Mouse (Mus musculus) cerebellum, adult 18-20 months (tissue): ENCODE results near the gene Krtap10-10.
"Not testable (repeated sequence)": the region's sequence is repeated elsewhere in the genome, so short reads cannot be mapped to it uniquely, and the experiment has no call there.

Source experiments
- DNase-seq, 2 experiments: peaks; one replicate each; pipeline ENCODE4 v3.0.0; 2021

Gene Krtap10-10

GRCm38 (mm10) chr10:77835647-77836046, at the start of gene Krtap10-10:
Gene Krtap10-10, plus strand, starts transcription at chr10:77835947.
- DNase-seq: no peak

GRCm38 (mm10) chr10:77787876-77788275, 47.9 kb upstream of the Krtap10-10 start, which contains the start of gene Gm7137:
Gene Gm7137, minus strand, starts transcription at chr10:77788200.
- not testable (repeated sequence) for DNase-seq

DNA sequence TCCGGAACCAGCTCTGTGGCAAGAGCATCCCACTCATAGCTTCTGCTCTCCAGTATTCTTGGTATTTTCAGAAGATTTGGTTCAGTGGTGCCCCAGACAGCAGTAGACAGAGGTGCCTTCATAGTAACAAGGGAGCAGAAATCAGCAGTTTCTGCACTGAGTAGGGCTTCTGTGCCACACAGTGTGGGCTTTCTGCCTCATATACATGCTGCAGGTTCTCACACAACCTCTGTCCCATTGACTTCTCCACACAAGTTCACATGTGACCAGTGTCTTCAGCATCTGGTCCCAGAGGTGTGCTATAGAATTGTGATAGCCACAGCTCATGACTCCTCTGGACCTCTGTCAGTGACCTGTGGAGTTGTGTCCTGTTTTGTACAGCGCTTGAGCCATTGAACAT, 47.1 kb upstream of the Krtap10-10 start:
- no peak for DNase-seq

DNA sequence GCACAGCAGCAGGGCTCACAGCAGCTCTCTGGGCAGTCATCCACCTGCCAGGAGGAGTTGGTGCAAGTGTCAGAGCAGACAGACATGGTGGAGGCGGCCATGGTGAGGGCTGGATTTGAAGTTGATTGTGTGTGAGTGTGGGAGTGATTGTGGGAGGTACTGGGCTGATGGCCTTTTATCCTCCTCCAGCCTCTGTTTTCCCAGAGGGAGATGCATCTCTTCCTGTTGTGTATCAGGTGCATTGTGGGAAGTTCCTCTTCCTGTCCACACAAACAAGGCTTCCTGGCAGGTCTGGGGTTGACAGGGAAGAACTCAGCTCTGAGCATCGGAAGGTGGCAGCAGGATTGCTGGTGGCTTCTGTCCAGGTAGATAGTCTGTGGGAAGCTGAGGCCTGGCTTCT, 40.8 kb upstream of the Krtap10-10 start, which contains the start of gene Gm9639:
Gene Gm9639 (minus strand): TSS at position 101 of the 400 bp plus-strand sequence.
- no peak for DNase-seq

- no peak for DNase-seq
Observed at GRCm38 (mm10) chr10:77797677-77798076, 38.1 kb upstream of the Krtap10-10 start.

DNA sequence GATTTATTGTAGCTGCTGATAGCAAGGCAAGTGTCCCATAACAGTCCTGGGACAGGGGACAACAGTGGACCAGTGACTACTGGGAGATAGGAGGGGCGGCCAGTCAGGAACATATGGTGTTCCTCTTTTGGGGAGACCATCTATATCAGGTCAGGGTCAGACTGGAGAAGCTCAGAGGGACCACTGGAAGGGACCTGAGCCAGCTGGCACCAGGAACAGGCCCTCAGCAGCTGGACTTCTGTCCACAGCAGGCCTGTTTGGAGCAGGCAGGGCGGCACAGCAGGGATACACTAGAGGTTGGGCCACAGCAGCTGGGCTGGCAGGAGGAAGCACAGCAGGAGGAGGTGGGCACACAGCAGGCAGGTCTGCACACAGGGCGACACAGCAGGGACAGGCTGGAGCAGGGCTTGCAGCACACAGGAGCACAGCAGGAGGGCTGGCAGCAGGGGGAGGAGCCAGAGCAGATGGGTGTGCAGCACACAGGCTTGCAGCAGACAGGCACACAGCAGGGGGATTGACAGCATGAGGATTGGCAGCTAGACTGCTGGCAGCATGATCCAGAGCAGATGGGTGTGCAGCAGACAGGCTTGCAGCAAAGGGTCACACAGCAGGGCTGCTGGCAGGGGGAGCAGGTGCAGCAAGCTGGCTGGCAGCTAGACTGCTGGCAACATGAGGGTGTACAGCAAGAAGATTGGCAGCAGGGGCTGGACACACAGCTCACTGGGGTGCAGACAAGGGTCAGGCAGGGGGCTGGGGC, 37.4 kb upstream of the Krtap10-10 start:
- DNase-seq: peak in 1 of 2 experiments; percentile 10

DNA sequence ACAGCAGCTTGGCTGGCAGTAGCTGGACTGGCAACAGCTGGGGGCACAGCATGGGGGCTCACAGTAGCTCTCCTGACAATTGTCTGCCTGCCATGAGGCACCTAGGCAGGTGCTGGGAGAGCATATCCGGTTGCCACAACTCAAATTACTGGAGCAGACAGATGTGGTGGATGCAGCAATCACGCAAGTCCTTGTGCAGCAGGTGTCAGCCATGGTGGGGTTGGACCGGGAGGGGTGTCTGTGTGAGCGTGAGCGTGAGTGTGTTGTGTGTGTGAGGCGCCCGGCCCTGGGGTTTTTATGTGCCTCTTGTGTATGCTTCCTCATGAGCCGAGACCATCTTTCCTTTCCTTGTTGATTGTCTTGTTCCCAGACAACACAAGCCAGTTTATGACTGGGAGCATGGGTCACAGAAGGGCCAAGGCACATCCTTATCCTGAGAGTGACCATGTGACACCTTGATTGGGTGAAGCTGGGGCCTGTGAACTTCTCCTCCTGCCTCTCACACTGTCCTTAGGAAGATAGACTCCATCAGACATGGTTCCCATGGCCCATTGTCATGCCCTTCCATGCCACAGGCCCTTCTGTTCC, 36.7 kb upstream of the Krtap10-10 start, which contains the start of gene Gm19668:
Gene Gm19668 (minus strand): TSS at position 213 of the 588 bp plus-strand sequence.
- no peak for DNase-seq

DNA sequence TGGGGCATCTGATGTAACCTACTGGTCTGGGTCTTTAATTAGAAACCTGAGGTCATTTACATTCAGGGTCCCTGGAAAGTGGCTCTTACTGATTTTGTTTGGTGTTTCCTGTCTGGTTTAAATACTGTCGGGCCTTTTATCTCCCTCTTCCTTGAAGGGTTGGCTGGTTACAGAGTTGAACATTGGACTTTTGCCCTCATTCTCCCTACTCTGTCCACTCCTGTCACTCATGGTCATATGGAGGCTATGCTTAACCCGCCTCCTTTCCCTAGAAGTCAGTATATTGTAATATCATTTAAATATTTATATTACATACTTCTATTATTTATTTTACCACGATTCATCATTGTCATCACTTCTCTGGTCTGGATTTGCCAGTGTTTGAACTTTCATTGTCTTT, 31.7 kb upstream of the Krtap10-10 start:
- no peak for DNase-seq

- DNase-seq: no peak
Observed at GRCm38 (mm10) chr10:77811743-77812142, 24.0 kb upstream of the Krtap10-10 start, which contains the start of gene Gm9507. Gene Gm9507, minus strand, starts transcription at chr10:77811843.

DNA sequence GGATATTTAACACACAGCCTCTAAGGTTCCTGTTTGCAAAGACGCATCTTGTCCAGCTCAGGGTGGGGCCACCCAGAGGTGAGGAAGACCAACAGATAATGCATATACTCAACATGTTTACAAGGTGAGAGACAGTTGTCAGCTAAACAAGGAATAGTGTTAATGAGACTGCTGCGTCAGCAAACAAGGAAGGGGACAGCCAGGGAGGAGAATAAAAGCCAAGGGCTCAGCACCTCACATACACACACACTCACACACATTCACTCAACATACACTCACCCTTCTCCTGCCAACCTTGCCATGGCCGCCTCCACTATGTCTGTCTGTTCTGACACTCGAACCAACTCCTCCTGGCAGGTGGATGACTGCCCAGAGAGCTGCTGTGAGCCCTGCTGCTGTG, 21.4 kb upstream of the Krtap10-10 start, which contains the start of gene Gm2696:
Gene Gm2696 (plus strand): TSS at position 301 of the 400 bp plus-strand sequence.
- DNase-seq: no peak

- DNase-seq: no peak
Observed at GRCm38 (mm10) chr10:77815514-77815913, 20.2 kb upstream of the Krtap10-10 start.

GRCm38 (mm10) chr10:77818523-77818922, 17.2 kb upstream of the Krtap10-10 start:
- DNase-seq: no peak

- DNase-seq: no peak
Observed at GRCm38 (mm10) chr10:77819203-77819602, 16.5 kb upstream of the Krtap10-10 start.

GRCm38 (mm10) chr10:77826951-77827350, 8.8 kb upstream of the Krtap10-10 start, which contains the start of gene Krtap10-4:
Gene Krtap10-4, minus strand, starts transcription at chr10:77827095.
- no peak for DNase-seq

DNA sequence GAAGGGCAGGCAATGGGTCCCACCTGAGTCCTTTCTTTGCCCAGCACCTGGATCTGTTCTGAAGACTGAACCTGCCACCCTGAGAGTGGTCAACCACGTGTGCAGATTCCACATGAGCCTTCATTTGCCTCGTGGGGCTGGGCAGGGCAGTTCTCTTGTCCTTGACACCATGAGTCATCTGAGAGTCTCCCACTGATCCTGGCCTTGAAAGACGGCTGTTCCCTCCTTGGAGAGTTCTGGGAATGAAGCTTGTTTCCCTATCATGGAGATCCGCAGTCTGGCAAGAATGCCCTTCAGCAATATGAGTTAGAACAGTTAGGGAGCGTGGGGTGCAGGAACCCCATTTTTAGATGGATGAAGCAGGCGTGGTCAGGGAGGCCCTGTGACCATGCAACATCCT, 3.3 kb downstream of the Krtap10-10 start:
- DNase-seq: no peak

- no peak for DNase-seq
Observed at GRCm38 (mm10) chr10:77846503-77846902, 10.8 kb downstream of the Krtap10-10 start, which contains the start of gene Gm36176. Gene Gm36176, plus strand, starts transcription at chr10:77846803.

GRCm38 (mm10) chr10:77846961-77847360, 11.2 kb downstream of the Krtap10-10 start:
- peak; percentile 18 to 33 for DNase-seq

DNA sequence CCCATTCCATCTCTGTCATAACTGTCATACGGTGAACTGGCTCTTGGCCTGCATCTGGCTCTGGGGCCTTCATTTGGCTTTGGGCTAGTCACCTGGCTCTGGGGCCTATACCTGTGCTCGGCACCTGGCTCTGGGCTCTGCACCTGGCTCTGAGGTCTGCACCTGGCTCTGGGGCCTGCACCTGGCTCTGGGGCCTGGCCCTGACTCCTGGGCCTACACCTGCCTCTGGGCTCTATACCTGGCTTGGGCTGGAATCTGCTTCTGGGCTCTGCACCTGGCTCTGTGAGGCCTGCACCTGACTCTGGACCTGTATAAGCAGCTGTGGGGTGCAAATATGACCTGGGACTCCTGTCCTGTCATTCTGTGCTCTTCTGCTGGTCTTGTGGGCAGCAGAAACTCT, 11.8 kb downstream of the Krtap10-10 start:
- no peak for DNase-seq

GRCm38 (mm10) chr10:77852559-77852958, 16.8 kb downstream of the Krtap10-10 start, which contains the start of gene Gm10318:
Gene Gm10318, plus strand, starts transcription at chr10:77852859.
- no peak for DNase-seq

GRCm38 (mm10) chr10:77861675-77862074, 25.9 kb downstream of the Krtap10-10 start, which contains the start of gene Gm3285:
Gene Gm3285, plus strand, starts transcription at chr10:77861975.
- no peak for DNase-seq

DNA sequence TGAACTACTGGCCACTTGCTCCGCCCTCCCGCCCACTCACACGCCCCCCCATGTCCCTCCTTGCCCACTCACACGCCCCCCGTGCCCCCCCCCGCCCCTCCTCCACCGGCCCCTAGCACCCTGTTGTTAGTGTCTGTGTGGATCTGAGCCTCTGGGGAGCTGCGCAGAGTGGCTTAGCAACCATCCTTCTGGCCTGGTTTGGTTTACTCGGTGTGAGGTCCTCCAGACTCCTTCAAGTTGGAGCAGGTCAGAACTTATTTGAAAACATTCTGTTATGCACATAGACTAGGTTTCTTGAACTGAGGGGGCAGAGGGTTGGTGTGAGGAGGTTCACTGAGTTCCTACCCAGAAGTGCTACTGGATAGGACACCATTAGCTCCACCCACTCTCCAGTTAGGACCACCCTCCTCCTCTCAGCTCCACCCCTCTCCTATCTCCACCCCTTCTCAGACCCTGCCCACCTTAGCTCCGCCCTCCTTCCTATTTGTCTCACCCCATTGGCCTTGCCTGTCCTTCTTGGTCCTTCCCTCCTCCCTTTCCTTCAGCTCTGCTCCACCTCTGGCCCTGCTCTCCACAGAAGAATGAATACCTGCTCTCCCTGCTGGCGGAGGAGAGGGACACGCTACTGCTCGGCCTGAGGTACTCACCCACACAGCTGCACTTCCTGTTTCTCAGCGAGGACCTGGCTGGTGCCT, 28.5 kb downstream of the Krtap10-10 start:
- DNase-seq: peak; percentile 26 to 52

DNA sequence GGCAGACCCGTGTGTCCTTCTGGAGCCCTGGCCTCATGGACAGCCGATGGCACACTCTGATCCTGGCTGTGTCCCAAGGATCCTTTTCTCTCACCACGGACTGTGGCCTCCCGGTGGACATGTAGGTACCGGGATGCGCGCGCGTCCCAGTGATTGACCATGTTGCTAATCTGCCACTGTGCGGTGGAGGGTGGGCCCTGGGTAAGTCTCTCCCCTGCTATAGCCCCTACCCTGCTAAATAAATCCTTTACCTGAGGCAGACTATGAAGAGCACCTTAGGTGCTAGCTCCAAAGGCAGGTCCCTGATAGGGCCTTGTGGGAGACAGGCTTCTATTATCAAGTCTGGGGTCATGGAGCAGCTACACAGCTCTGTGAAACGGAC, 29.0 kb downstream of the Krtap10-10 start:
- DNase-seq: peak; percentile 19 to 26

- DNase-seq: no peak
Observed at GRCm38 (mm10) chr10:77867546-77867945, 31.8 kb downstream of the Krtap10-10 start.
